Mouse (Mus musculus) E14TG2a.4 (cell line): Measurements from ENCODE around the gene Fam213a.

Experiments used
- CTCF ChIP-seq: conservative IDR thresholded peaks from 2 replicates; pipeline ENCODE4 v1.5.1; 2014; ENCODE audit warnings: low read length
- NANOG ChIP-seq: IDR thresholded peaks from 2 replicates; pipeline ENCODE4 v1.6.1; 2014; ENCODE audit warnings: borderline replicate concordance, low read length, mixed read lengths

- TF ChIP-seq CTCF (no peak), NANOG (no peak)
Measured at GRCm38 (mm10) chr14:40968051-40968450, 45.5 kb downstream of the Fam213a start.
